Mouse (Mus musculus) testis, adult 2 months (tissue): ENCODE results near the gene Rad51b. TPM values are rescaled to one million over a fixed set of nuclear protein-coding genes. Genes with fewer than 3 reads are reported as not detected.

ENCODE experiments used
- H3K27ac ChIP-seq: fragments of 200-500 bp; 2 replicates; pipeline ENCODE4 v1.5.1; 2012; ENCODE audit warnings: low read depth, low read length; ENCODE audit not compliant: control insufficient read depth, insufficient read depth
- H3K27me3 ChIP-seq: fragments of 200-500 bp; 2 replicates; pipeline ENCODE4 v1.6.1; 2012; ENCODE audit warnings: mild to moderate bottlenecking, low read length, moderate library complexity; ENCODE audit not compliant: control insufficient read depth, insufficient read depth
- H3K36me3 ChIP-seq: fragments of 200-500 bp; 2 replicates; pipeline ENCODE4 v1.6.1; 2012; ENCODE audit warnings: mild to moderate bottlenecking, low read length; ENCODE audit not compliant: control insufficient read depth, insufficient read depth
- H3K4me1 ChIP-seq: fragments of 200-500 bp; 2 replicates; pipeline ENCODE4 v1.6.1; 2012; ENCODE audit warnings: low read length; ENCODE audit not compliant: control insufficient read depth, insufficient read depth
- H3K4me3 ChIP-seq: fragments of 200-500 bp; 2 replicates; pipeline ENCODE4 v1.5.1; 2012; ENCODE audit warnings: low read depth, mild to moderate bottlenecking, low read length, moderate library complexity, mixed read lengths; ENCODE audit not compliant: control insufficient read depth
- CTCF ChIP-seq: fragments of 200-500 bp; IDR thresholded peaks from 2 replicates; pipeline ENCODE4 v1.5.1; 2012; ENCODE audit warnings: low read depth, mild to moderate bottlenecking, inconsistent platforms, low read length, moderate library complexity; ENCODE audit not compliant: control insufficient read depth, insufficient read depth, insufficient replicate concordance
- POLR2A ChIP-seq: fragments of 200-500 bp; IDR thresholded peaks from 2 replicates; pipeline ENCODE4 v1.6.1; 2012; ENCODE audit warnings: low read depth, mild to moderate bottlenecking, inconsistent platforms, low read length, moderate library complexity; ENCODE audit not compliant: control insufficient read depth
- polyA plus RNA-seq: library from polyadenylated mRNA; depleted of rRNA; stranded (reverse); fragments of >200 nt; gene quantifications from 2 replicates; pipeline ENCODE4 v1.2.3, GENCODE M21; 2012

The Rad51b gene
- polyA plus RNA-seq, 1 experiment: 2.7 TPM

DNA sequence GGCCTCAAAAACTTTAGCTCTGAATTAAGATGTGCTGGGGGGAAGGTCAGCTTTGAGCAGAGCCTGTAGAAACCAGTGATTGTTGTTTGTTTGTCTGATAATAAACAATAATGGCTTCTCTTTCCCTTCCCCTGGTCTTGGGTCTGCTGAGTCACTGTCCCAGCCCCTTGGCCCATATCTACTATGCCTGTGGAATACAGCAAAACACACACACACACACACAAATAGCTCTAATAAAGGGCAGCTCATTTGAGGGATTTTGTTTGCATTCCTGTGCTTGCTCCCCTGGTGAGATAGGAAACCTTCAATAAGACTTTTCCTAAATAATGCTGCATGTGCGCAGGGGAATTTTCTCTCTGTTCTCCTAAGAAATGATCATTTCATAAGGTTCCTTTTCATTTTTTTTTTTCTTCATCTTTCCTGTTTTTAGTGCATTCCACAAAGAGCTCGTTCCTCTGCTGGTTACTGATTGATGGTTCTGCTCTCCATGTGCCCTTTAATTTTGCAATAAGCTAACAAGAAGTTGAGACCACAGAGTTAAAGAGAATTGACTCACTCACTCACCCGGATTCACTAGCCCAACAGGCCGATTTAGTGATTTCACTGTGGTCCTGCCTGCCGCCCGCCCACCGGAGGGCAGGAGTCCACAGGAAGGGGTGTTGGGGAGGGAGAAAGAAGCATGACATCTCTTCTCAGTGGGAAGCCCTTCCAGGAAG, 344.6 kb downstream of the Rad51b start:
- H3K27ac ChIP-seq: no peak overlapping the region
- TF ChIP-seq POLR2A: no peak
- TF ChIP-seq CTCF: no peak
- H3K27me3 ChIP-seq: no peaks in the 10 kb centered on the region

DNA sequence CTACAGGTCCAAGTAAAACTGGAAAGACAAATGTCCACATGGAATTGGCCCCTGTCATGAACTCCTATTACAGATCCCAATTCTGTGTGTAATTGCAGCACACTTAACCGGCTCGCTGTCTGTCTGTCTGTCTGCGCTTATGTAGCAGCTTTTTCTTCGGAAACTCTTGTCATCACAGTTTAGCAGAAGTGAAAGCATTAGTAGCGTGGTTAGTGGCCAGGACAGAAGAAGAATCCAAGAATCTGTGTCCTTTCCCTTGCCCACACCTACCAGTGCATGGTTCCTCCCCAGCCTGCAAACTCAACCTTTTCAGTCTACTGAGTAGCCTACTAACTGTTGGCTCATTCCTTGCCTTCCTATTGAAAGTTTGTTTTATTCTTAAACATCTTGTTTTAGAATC, 345.6 kb downstream of the Rad51b start:
- Histone ChIP-seq H3K4me1 (peaks cover 3% of the 10 kb centered on the region; the same call in 1 of the 2 replicates), H3K27ac (no peak overlapping the region), H3K36me3 (no peaks in the 10 kb centered on the region), H3K4me3 (no peak overlapping the region), H3K27me3 (no peaks in the 10 kb centered on the region)
- TF ChIP-seq POLR2A (no peak), CTCF (no peak)

More for the DNA sequence above, 344.6 kb downstream of the Rad51b start:
- no peaks in the 10 kb centered on the region for H3K36me3 ChIP-seq
- no peak overlapping the region for H3K4me3 ChIP-seq
- H3K4me1 ChIP-seq: no peaks in the 10 kb centered on the region

DNA sequence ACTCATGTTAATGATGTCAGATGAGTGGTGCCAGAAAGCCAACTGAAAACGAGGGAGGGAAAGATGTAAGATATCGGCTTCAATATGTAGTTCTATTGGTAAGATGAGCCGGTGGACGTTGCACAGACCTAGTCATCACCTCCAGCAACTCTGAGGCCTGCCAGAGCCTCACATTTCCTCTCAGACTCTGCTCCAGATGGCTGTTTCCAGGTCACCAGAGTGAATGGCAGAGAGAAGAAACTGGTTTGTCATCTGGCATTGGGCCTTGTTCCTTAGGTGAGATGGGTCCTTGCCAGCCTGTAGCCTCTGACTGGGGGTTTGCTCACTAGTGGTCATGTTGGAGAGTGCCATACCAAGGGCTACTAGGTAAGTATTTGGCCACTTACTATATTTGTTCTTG, 348.6 kb downstream of the Rad51b start:
- Histone ChIP-seq H3K27ac (no peak overlapping the region), H3K27me3 (no peaks in the 10 kb centered on the region), H3K36me3 (no peaks in the 10 kb centered on the region), H3K4me3 (no peak overlapping the region), H3K4me1 (peaks cover 3% of the 10 kb centered on the region; the same call in 1 of the 2 replicates)
- TF ChIP-seq CTCF: no peak
- TF ChIP-seq POLR2A: no peak

DNA sequence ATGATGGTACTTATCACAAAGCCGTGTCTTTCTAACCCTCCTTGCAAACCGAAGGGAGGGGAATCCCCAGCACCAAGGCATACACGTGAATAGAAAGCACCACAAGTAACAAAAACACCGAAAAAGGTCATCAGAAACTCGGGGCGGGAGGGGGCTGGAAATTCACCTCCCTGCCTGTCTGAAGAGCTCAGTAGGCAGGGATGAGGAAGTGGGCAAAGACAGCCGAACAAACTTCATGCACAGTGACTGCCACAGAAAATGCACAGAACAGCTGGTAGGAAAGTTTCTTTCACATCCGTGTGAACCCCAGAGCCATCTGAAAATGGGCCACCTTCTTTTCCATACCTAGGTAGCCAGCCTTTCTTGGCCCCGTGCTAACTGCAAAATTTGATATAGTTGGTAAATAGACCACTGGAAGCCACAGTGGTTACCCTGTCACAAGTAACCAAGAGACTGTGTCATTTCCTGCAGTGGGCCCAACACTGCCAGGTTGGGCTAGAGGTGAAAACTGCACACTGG, 349.6 kb downstream of the Rad51b start:
- H3K4me1 ChIP-seq: peaks cover 3% of the 10 kb centered on the region; the same call in 1 of the 2 replicates
- H3K27ac ChIP-seq: no peak overlapping the region
- H3K27me3 ChIP-seq: no peaks in the 10 kb centered on the region
- H3K36me3 ChIP-seq: no peaks in the 10 kb centered on the region
- no peak for TF ChIP-seq POLR2A
- TF ChIP-seq CTCF: no peak
- H3K4me3 ChIP-seq: no peak overlapping the region

DNA sequence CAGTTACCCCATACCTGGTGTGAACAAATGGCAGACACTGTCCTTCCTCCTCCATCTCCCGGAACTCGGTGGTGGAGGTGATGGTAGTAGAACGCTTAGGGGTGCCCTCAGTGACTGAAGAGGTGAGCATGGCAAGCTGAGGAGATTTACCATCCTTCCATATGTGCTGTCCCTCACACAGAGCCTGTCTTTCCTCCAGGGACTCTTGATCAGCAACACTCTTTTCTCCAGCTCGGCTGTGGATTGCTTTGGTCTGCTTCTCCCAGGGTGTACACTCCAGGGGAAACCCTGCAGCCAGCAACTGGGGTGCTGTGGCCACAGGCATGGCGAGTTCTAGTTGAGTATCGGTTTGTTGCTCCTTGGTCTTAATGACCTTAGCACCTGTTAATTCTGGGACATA, 350.3 kb downstream of the Rad51b start:
- H3K27me3 ChIP-seq: no peaks in the 10 kb centered on the region
- no peaks in the 10 kb centered on the region for H3K36me3 ChIP-seq
- H3K27ac ChIP-seq: no peak overlapping the region
- H3K4me3 ChIP-seq: no peak overlapping the region
- TF ChIP-seq CTCF (no peak), POLR2A (no peak)
- H3K4me1 ChIP-seq: peaks cover 3% of the 10 kb centered on the region; the same call in 1 of the 2 replicates

DNA sequence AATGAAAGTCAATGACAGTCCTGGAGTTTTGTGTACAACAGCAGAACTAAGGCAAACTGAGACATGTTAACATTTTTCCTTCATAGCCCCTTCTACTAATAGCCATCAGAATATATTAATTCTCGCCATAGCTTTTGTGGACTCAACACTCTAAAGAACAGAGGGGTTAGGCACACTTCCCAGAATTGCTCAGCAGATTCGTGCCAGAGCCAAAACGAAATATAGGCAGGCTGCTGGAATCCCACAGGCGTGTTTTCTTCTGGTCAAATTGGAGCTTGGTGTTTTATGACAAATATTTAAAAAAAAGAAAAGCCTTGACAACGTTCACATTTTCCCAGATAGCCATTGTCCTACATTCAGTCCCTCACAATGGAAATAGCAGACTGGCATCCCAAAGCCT, 350.9 kb downstream of the Rad51b start:
- no peaks in the 10 kb centered on the region for H3K27me3 ChIP-seq
- no peak for TF ChIP-seq POLR2A
- TF ChIP-seq CTCF: no peak
- H3K27ac ChIP-seq: no peak overlapping the region
- H3K4me1 ChIP-seq: peaks cover 3% of the 10 kb centered on the region; the same call in 1 of the 2 replicates
- H3K36me3 ChIP-seq: no peaks in the 10 kb centered on the region
- H3K4me3 ChIP-seq: no peak overlapping the region

DNA sequence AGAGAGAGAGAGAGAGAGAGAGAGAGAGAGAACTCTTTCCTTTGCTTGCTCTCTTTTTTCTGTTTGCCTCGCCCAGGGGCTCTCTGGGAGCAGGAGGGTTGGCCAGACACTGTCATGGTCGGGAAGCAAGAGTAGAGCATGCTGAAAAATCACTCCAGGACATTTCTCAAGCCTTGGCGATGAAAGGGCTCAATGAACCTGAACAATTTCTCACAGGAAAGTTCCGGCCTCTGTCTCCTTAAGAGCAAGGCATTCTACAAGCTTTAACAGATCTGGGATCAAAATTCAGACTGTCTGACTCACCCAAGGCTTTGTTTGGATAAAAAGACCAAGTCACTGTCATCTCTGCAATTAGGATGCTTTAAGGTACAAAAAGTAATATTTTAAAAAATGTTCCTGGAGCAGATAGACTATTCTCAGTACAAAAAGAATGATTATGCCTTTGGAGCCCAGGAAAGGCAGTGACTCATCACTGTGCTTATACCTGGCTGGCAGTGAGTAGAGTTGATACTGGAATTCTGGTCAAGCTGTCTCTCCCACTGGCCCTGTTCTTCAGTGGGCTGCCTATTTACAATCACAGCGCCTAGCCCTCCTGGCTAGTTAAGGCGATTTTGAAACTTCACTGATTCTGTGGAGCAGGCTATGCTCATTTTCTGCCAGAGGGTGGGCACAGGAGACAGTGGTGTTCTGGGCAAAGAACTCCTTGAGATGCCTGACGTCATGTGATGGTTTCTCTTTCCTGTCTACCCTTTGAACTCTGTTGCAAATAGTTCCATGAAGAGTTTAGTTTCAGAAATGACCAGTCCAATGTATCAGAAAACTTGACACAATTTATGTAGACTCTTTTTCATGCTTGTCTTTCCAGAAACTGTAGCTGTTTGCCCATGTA, 352.0 kb downstream of the Rad51b start:
- Histone ChIP-seq H3K36me3 (no peaks in the 10 kb centered on the region), H3K27me3 (no peaks in the 10 kb centered on the region), H3K4me3 (no peak overlapping the region), H3K4me1 (peaks cover 3% of the 10 kb centered on the region; the same call in 1 of the 2 replicates), H3K27ac (no peak overlapping the region)
- TF ChIP-seq CTCF (no peak), POLR2A (no peak)
